In the genomic region with DNA sequence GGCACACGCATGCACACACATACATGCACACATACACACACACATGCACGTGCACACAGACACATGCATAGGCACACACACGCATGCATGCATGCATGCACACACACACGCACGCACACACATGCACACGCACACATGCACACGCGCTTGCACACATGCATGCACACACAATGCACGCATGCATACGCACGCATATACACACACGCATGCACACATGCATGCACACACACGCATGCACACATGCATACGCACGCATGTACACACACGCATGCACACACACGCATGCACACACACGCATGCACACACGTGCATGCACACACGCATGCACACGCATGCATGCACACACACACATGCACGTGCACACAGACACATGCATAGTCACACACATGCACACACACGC, we compare ENCODE assay signal across 24 mouse cellular contexts. TPM values are rescaled to one million over a fixed set of nuclear protein-coding genes. Genes with fewer than 3 reads are reported as not detected.
DNase-seq lines count a peak whose midpoint lies in the region; ATAC-seq and TF ChIP-seq lines count a peak whose summit lies in the region.
"Had no signal": no experiment of that assay in that cellular context is flagged by ENCODE, and none has a peak within 500 bp of the region (broad histone marks: within the 10 kb centered on the region; RNA-seq: fewer than 3 reads in every experiment).

No protein-coding gene starts in this region.

- H3K4me2 ChIP-seq in myocyte (ENCODE audit: low read depth) = no peak overlapping the region
- H3K4me2 ChIP-seq: heart, embryonic 13.5 days; hindbrain, embryonic 15.5 days had no signal

- no peaks in the 10 kb centered on the region for H3K36me3 ChIP-seq in G1E (replicated peaks)
- no peaks in the 10 kb centered on the region for H3K36me3 ChIP-seq in myocyte (ENCODE audit: control insufficient read depth, insufficient read depth)
- H3K36me3 ChIP-seq in thymus, adult 2 months (ENCODE audit: control insufficient read depth, insufficient read depth, low read length) = no peaks in the 10 kb centered on the region
- H3K36me3 ChIP-seq: heart, embryonic 10.5 days; heart, embryonic 13.5 days; hindbrain, embryonic 15.5 days had no signal

- peaks cover 32% of the 10 kb centered on the region for H3K27me3 ChIP-seq in G1E (ENCODE audit: insufficient read depth, low read length)
- H3K27me3 ChIP-seq in myocyte (ENCODE audit: control insufficient read depth, insufficient read depth, insufficient read length) = no peaks in the 10 kb centered on the region
- H3K27me3 ChIP-seq in thymus, adult 2 months (ENCODE audit: control insufficient read depth, insufficient read depth, low read length) = no peaks in the 10 kb centered on the region
- H3K27me3 ChIP-seq: hindbrain, embryonic 15.5 days had no signal

- no peak overlapping the region for H3K27ac ChIP-seq in thymus, adult 2 months (ENCODE audit: control insufficient read depth, insufficient read depth, low read length)
- H3K27ac ChIP-seq: gastrocnemius, adult 2 months; heart, embryonic 10.5 days; heart, embryonic 13.5 days; hindbrain, embryonic 15.5 days had no signal

- WGBS in thymus, adult 2 months = 98% methylated on average over 23 of the region's 23 CpGs

- no peaks in the 10 kb centered on the region for H3K79me2 ChIP-seq in myocyte (ENCODE audit: control insufficient read depth, insufficient read depth)

- no peak for ATAC-seq in G1E (ENCODE audit: extremely low read depth, insufficient number of reproducible peaks, low FRiP score, poor library complexity, severe bottlenecking)
- ATAC-seq: activated CD4-positive, CD25-positive, alpha-beta regulatory T cell, adult 4 months; forebrain, embryonic 14.5 days; forebrain, postnatal 0 days had no signal

- H3K9me3 ChIP-seq in G1E (replicated peaks) = peaks cover 7% of the 10 kb centered on the region
- H3K9me3 ChIP-seq: heart, embryonic 10.5 days; hindbrain, embryonic 15.5 days had no signal

- H3ac ChIP-seq in myocyte (ENCODE audit: control insufficient read depth, insufficient read length) = peak overlapping the region; percentile 47

- peak overlapping the region; percentile 59 for H3K4me3 ChIP-seq in G1E (ENCODE audit: low read depth, low read length)
- H3K4me3 ChIP-seq in myocyte = no peak overlapping the region
- H3K4me3 ChIP-seq in thymus, adult 2 months (ENCODE audit: control insufficient read depth, insufficient read depth, low read length) = no peak overlapping the region
- H3K4me3 ChIP-seq: gastrocnemius, adult 2 months; heart, embryonic 10.5 days; heart, embryonic 13.5 days; hindbrain, embryonic 15.5 days had no signal

- no peak for TF ChIP-seq POLR2A in myocyte (IDR thresholded peaks at IDR 0.05; ENCODE audit: insufficient read length, low read depth)
- TF ChIP-seq POLR2A in thymus, adult 2 months (IDR thresholded peaks at IDR 0.05; ENCODE audit: control insufficient read depth, extremely low read depth, insufficient read depth, low read length, poor library complexity) = no peak

- no peak for TF ChIP-seq CTCF in G1E (IDR thresholded peaks at IDR 0.05; ENCODE audit: low read depth, low read length)
- TF ChIP-seq CTCF in thymus, adult 2 months (IDR thresholded peaks at IDR 0.05; ENCODE audit: borderline replicate concordance, control insufficient read depth, extremely low read depth, insufficient read depth, low read length, poor library complexity) = no peak

- H3K4me1 ChIP-seq in G1E (ENCODE audit: insufficient read depth, low read depth, low read length) = peaks cover 40% of the 10 kb centered on the region
- peaks cover 58% of the 10 kb centered on the region for H3K4me1 ChIP-seq in thymus, adult 2 months (replicated peaks; ENCODE audit: control insufficient read depth, insufficient read depth, low read length)
- H3K4me1 ChIP-seq: heart, embryonic 13.5 days; hindbrain, embryonic 15.5 days had no signal

- peak; percentile 19 for DNase-seq in heart, adult 11 months
- no peak for DNase-seq in heart, adult 9 months (ENCODE audit: low spot score in 2 of 2)
- DNase-seq in G1E (ENCODE audit: low spot score) = no peak
- peak; percentile 27 for DNase-seq in R1 (ENCODE audit: low read depth, low spot score)
- DNase-seq in kidney, postnatal 36 days = no peak
- no peak for DNase-seq in thymus, adult 2 months
- DNase-seq: adrenal gland, adult 8-10 months; adrenal gland, postnatal 25 days; B cell, adult 2 months; cerebellum, adult 18-20 months; cerebellum, adult 9-10 months; cerebellum, postnatal 14 days; forebrain, postnatal 0 days; gastrocnemius, adult 2 months; gastrocnemius, postnatal 14 days; heart, adult 18-20 months; heart, postnatal 14 days; heart, postnatal 4 days had no signal

TF ChIP-seq in myocyte, 11 proteins besides CTCF, POLR2A, EP300 and RAD21:
- TF ChIP-seq MYOG (IDR thresholded peaks at IDR 0.05; ENCODE audit: control insufficient read depth in 1 of 3, insufficient read depth in 1 of 3, insufficient read length in 2 of 3, low read depth in 2 of 3) = peak in 1 of 3 experiments; percentile 13
- TF ChIP-seq E2F4 (IDR thresholded peaks at IDR 0.05; ENCODE audit: insufficient read depth) = no peak

RNA-seq across cellular contexts. Expression of gene Il21r, which starts 16.9 kb away (rescaled TPM):
- not detected in 2 replicates for total RNA-seq in G1E (2014; fragmentation: Nextera tagmentation)
- total RNA-seq in G1E (2017) = 0.16 and 0.23 TPM in 2 replicates
- 0.11 and 0.14 TPM in 2 replicates for polyA plus RNA-seq in G1E (2012)
- polyA plus RNA-seq in myocyte (2012; fragmentation: generic; extraction: Trizol) = 0.59 TPM
- 177 and 188 TPM in 2 replicates for polyA plus RNA-seq in thymus, adult 2 months (2012; rRNA removed)
- total RNA-seq: gastrocnemius, adult 2 months had no signal

RNA-seq across cellular contexts. Expression of gene Il4ra, which starts 34.4 kb away (rescaled TPM):
- total RNA-seq in G1E (2014; fragmentation: Nextera tagmentation) = 21.1 and 23.5 TPM in 2 replicates
- 35.8 and 38.4 TPM in 2 replicates for total RNA-seq in G1E (2017)
- polyA plus RNA-seq in G1E (2012) = 25.9 and 27.8 TPM in 2 replicates
- 10.7 TPM for polyA plus RNA-seq in myocyte (2012; fragmentation: generic; extraction: Trizol)
- 141 and 189 TPM in 2 replicates for polyA plus RNA-seq in thymus, adult 2 months (2012; rRNA removed)

Comparison
In these comparisons a context has a peak if more than half of its experiments do, and no peak if none do; other contexts are left out.
1. DNase-seq: peak in heart, adult 11 months (single experiment) and R1 (single experiment); none in heart, adult 9 months (0 of 2), G1E (single experiment), kidney, postnatal 36 days (0 of 2) and thymus, adult 2 months (single experiment).
2. RNA of gene Il21r, which starts 16.9 kb away (polyA plus RNA-seq): 177 to 188 TPM in thymus, adult 2 months; 0.59 TPM in myocyte (single experiment) and 0.11 to 0.14 TPM in G1E; every median in the first group is over 100 times any median in the second.